Mouse (Mus musculus) spleen, adult 2 months (tissue): ENCODE results near the gene Rps6kb2.

ENCODE experiments used
- CTCF ChIP-seq: fragments of 200-500 bp; IDR thresholded peaks from 2 replicates; pipeline ENCODE4 v1.5.1; 2011; ENCODE audit warnings: mild to moderate bottlenecking, inconsistent platforms; ENCODE audit not compliant: insufficient read depth, insufficient read length, insufficient replicate concordance; ENCODE audit errors: extremely low read depth
- POLR2A ChIP-seq: fragments of 200-500 bp; IDR thresholded peaks from 2 replicates; pipeline ENCODE4 v1.6.1; 2011; ENCODE audit warnings: low read depth, low read length, inconsistent platforms

DNA sequence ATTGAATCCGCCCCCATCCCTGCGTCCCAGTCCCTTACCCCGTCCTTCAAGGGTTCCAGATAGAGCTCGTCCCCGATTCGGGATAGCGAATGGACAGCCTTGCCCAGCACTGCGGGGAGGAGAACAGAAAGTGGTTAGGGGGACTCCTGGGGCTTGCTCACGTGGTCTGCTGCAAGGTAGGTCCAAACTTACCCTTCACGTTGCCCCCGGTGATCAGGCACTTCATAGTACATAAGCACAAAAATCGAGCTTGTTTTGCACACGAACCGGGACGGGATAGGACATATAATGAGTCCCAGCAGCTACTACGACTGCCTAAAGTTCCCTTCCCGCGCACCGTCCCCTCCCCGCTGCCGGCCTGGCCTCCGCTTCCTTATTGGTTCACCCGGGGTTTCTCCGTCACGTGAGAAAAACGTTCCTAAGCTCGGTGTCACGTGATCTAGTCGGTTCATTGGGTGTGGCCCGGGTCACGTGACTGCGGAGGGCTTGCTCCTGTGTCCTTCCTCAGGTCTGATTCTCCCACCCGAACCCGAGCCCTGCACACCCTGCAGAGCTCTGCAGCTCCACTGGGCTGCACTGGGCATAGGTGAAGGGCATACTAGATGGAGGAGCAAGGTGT lies 38.2 kb upstream of the Rps6kb2 start, which contains the start of gene Rad9a:
- TF ChIP-seq POLR2A = peak; percentile 26
- TF ChIP-seq CTCF = no peak
